Mouse (Mus musculus) MEL (cell line): ENCODE data around the gene Otud7b. TPM values are rescaled to one million over a fixed set of nuclear protein-coding genes. Genes with fewer than 3 reads are reported as not detected.

ENCODE experiments used
- DNase-seq: peaks from one replicate; pipeline ENCODE4 v3.0.0; 2011; ENCODE audit warnings: low read depth, low spot score
- H3K27ac ChIP-seq: 2 replicates; pipeline ENCODE4 v1.5.1; 2012; ENCODE audit warnings: low read depth, mild to moderate bottlenecking, control low read depth, low read length, moderate library complexity; ENCODE audit not compliant: control insufficient read depth
- H3K27me3 ChIP-seq, 2 experiments: fragments of 150-350 bp in 1 of 2; sonication (generic) in 1 of 2; 2 replicates each; pipeline ENCODE4 v1.6.1; 2012; ENCODE audit warnings: low read length in 2 of 2, mild to moderate bottlenecking in 2 of 2, improper control_type of control experiment in 1 of 2, moderate library complexity in 1 of 2; ENCODE audit not compliant: insufficient read depth in 2 of 2, control insufficient read depth in 1 of 2
- H3K36me3 ChIP-seq, 2 experiments: 2 replicates each; pipeline ENCODE4 v1.6.1; 2012 to 2014; ENCODE audit warnings: low read length in 2 of 2, improper control_type of control experiment in 1 of 2, inconsistent platforms in 1 of 2, mild to moderate bottlenecking in 1 of 2; ENCODE audit not compliant: insufficient read depth in 2 of 2, control insufficient read depth in 1 of 2
- H3K4me1 ChIP-seq, 2 experiments: fragments of 150-350 bp in 1 of 2; sonication (generic) in 1 of 2; 2 replicates each; pipeline ENCODE4 v1.6.1; 2012; ENCODE audit warnings: low read length in 2 of 2, improper control_type of control experiment in 1 of 2, mild to moderate bottlenecking in 1 of 2; ENCODE audit not compliant: insufficient read depth in 2 of 2, control insufficient read depth in 1 of 2
- H3K4me3 ChIP-seq, 2 experiments: fragments of 150-350 bp in 1 of 2; sonication (generic) in 1 of 2; 2 replicates each; pipeline ENCODE4 v1.5.1; 2012; ENCODE audit warnings: low read depth in 2 of 2, low read length in 2 of 2, mild to moderate bottlenecking in 2 of 2, moderate library complexity in 2 of 2, control low read depth in 1 of 2, improper control_type of control experiment in 1 of 2; ENCODE audit not compliant: control insufficient read depth in 1 of 2, insufficient read depth in 1 of 2
- H3K79me2 ChIP-seq: 2 replicates; pipeline ENCODE4 v1.6.1; 2012; ENCODE audit warnings: mild to moderate bottlenecking, low read length, moderate library complexity; ENCODE audit not compliant: control insufficient read depth, poor library complexity, insufficient read depth
- H3K9ac ChIP-seq: 2 replicates; pipeline ENCODE4 v1.6.1; 2012; ENCODE audit warnings: low read depth, mild to moderate bottlenecking, control low read depth, low read length, moderate library complexity; ENCODE audit not compliant: control insufficient read depth, poor library complexity, severe bottlenecking
- H3K9me3 ChIP-seq: fragments of 150-350 bp; sonication (generic); replicated peaks from 2 replicates; pipeline ENCODE4 v1.6.1; 2012; ENCODE audit warnings: mild to moderate bottlenecking, low read length, improper control_type of control experiment, moderate library complexity; ENCODE audit not compliant: insufficient read depth
- CHD1 ChIP-seq: IDR thresholded peaks from 2 replicates; pipeline ENCODE4 v1.6.1; 2012; ENCODE audit warnings: low read depth, mild to moderate bottlenecking, inconsistent platforms, low read length, improper control_type of control experiment
- CTCF ChIP-seq, 3 experiments: IDR thresholded peaks in 2 of 3; conservative IDR thresholded peaks in 1 of 3; 2 replicates each; pipeline ENCODE4 v1.5.1; 2011 to 2012; ENCODE audit warnings: low read length in 3 of 3, low read depth in 2 of 3, mild to moderate bottlenecking in 2 of 3, improper control_type of control experiment in 1 of 3, inconsistent platforms in 1 of 3, mixed read lengths in 1 of 3, moderate library complexity in 1 of 3; ENCODE audit not compliant: control insufficient read depth in 1 of 3, insufficient read depth in 1 of 3, poor library complexity in 1 of 3, severe bottlenecking in 1 of 3
- E2F4 ChIP-seq: IDR thresholded peaks from 2 replicates; pipeline ENCODE4 v1.6.1; 2011; ENCODE audit warnings: low read depth, low read length, improper control_type of control experiment, borderline replicate concordance
- EP300 ChIP-seq, 2 experiments: IDR thresholded peaks; 2 replicates each; pipeline ENCODE4 v1.6.1; 2011; ENCODE audit warnings: improper control_type of control experiment in 2 of 2, low read length in 2 of 2, low read depth in 1 of 2, mild to moderate bottlenecking in 1 of 2
- ETS1 ChIP-seq: IDR thresholded peaks from 2 replicates; pipeline ENCODE4 v1.6.1; 2012; ENCODE audit warnings: low read depth, mild to moderate bottlenecking, inconsistent platforms, low read length, improper control_type of control experiment, moderate library complexity
- GATA1 ChIP-seq: IDR thresholded peaks from 2 replicates; pipeline ENCODE4 v1.6.1; 2011; ENCODE audit warnings: low read depth, low read length, improper control_type of control experiment
- JUND ChIP-seq: IDR thresholded peaks from 2 replicates; pipeline ENCODE4 v1.6.1; 2011; ENCODE audit warnings: low read depth, mild to moderate bottlenecking, improper control_type of control experiment, low read length
- MAFK ChIP-seq: IDR thresholded peaks from 2 replicates; pipeline ENCODE4 v1.6.1; 2011; ENCODE audit warnings: low read depth, mild to moderate bottlenecking, low read length, improper control_type of control experiment, borderline replicate concordance
- MAX ChIP-seq: IDR thresholded peaks from 2 replicates; pipeline ENCODE4 v1.6.1; 2011; ENCODE audit warnings: low read length, improper control_type of control experiment
- MAZ ChIP-seq: IDR thresholded peaks from 2 replicates; pipeline ENCODE4 v1.6.1; 2012; ENCODE audit warnings: low read depth, mild to moderate bottlenecking, inconsistent platforms, low read length, improper control_type of control experiment
- MEF2A ChIP-seq: IDR thresholded peaks from 2 replicates; pipeline ENCODE4 v1.6.1; 2014; ENCODE audit warnings: low read depth, mild to moderate bottlenecking, inconsistent platforms, low read length, improper control_type of control experiment; ENCODE audit not compliant: poor library complexity, insufficient replicate concordance, severe bottlenecking; ENCODE audit errors: extremely low read depth
- MXI1 ChIP-seq: IDR thresholded peaks from 2 replicates; pipeline ENCODE4 v1.6.1; 2011; ENCODE audit warnings: mild to moderate bottlenecking, low read depth, low read length, improper control_type of control experiment
- MYC ChIP-seq: IDR thresholded peaks from 2 replicates; pipeline ENCODE4 v1.6.1; 2011; ENCODE audit warnings: low read depth, mild to moderate bottlenecking, low read length, improper control_type of control experiment, moderate library complexity
- NELFE ChIP-seq: IDR thresholded peaks from 2 replicates; pipeline ENCODE4 v1.6.1; 2011; ENCODE audit warnings: low read depth, low read length, improper control_type of control experiment
- POLR2A ChIP-seq, 2 experiments: IDR thresholded peaks; 2 replicates each; pipeline ENCODE4 v1.6.1; 2011 to 2012; ENCODE audit warnings: low read length in 2 of 2, mild to moderate bottlenecking in 2 of 2, control low read depth in 1 of 2, improper control_type of control experiment in 1 of 2, low read depth in 1 of 2, moderate library complexity in 1 of 2; ENCODE audit not compliant: control insufficient read depth in 1 of 2, insufficient read depth in 1 of 2, poor library complexity in 1 of 2
- RAD21 ChIP-seq: IDR thresholded peaks from 2 replicates; pipeline ENCODE4 v1.6.1; 2011; ENCODE audit warnings: mild to moderate bottlenecking, low read depth, low read length, improper control_type of control experiment
- RCOR1 ChIP-seq: IDR thresholded peaks from 2 replicates; pipeline ENCODE4 v1.6.1; 2012; ENCODE audit warnings: low read depth, mild to moderate bottlenecking, inconsistent platforms, low read length, improper control_type of control experiment
- SIN3A ChIP-seq: IDR thresholded peaks from 2 replicates; pipeline ENCODE4 v1.6.1; 2012; ENCODE audit warnings: low read length, improper control_type of control experiment, inconsistent platforms
- TAL1 ChIP-seq: IDR thresholded peaks from 2 replicates; pipeline ENCODE4 v1.6.1; 2012; ENCODE audit warnings: mild to moderate bottlenecking, inconsistent platforms, low read length, moderate library complexity, mixed read lengths
- TCF12 ChIP-seq: IDR thresholded peaks from 2 replicates; pipeline ENCODE4 v1.6.1; 2014; ENCODE audit warnings: low read depth, mild to moderate bottlenecking, inconsistent platforms, low read length, improper control_type of control experiment, moderate library complexity
- UBTF ChIP-seq: IDR thresholded peaks from 2 replicates; pipeline ENCODE4 v1.6.1; 2012; ENCODE audit warnings: low read depth, mild to moderate bottlenecking, inconsistent platforms, low read length, improper control_type of control experiment, moderate library complexity, borderline replicate concordance; ENCODE audit not compliant: insufficient read depth
- ZC3H11A ChIP-seq: IDR thresholded peaks from 2 replicates; pipeline ENCODE4 v1.6.1; 2012; ENCODE audit warnings: low read depth, mild to moderate bottlenecking, inconsistent platforms, low read length, improper control_type of control experiment
- ZMIZ1 ChIP-seq: IDR thresholded peaks from 2 replicates; pipeline ENCODE4 v1.6.1; 2012; ENCODE audit warnings: low read depth, mild to moderate bottlenecking, inconsistent platforms, low read length, improper control_type of control experiment, moderate library complexity
- ZNF384 ChIP-seq: IDR thresholded peaks from 2 replicates; pipeline ENCODE4 v1.6.1; 2012; ENCODE audit warnings: low read depth, mild to moderate bottlenecking, inconsistent platforms, low read length, improper control_type of control experiment
- polyA plus RNA-seq, 2 experiments: library from polyadenylated mRNA; stranded (reverse) in 1 of 2; unstranded in 1 of 2; fragments of >175 nt in 1 of 2; fragments of >200 nt in 1 of 2; gene quantifications; 2 replicates each; pipeline versions ENCODE4 v1.2.1 to v1.2.4; 2012; ENCODE audit warnings: low replicate concordance in 2 of 2, low read depth in 1 of 2; ENCODE audit not compliant: insufficient read length in 2 of 2, insufficient read depth in 1 of 2, missing spikeins in 1 of 2
- total RNA-seq: library from RNA; depleted of rRNA; stranded (reverse); fragments of 300-350 nt; gene quantifications from 2 replicates; pipeline ENCODE4 v1.2.3, GENCODE M21; 2012

Gene Otud7b
- total and polyA plus RNA-seq, 3 experiments = 17.9 to 25.8 (median 24.4) TPM

DNA sequence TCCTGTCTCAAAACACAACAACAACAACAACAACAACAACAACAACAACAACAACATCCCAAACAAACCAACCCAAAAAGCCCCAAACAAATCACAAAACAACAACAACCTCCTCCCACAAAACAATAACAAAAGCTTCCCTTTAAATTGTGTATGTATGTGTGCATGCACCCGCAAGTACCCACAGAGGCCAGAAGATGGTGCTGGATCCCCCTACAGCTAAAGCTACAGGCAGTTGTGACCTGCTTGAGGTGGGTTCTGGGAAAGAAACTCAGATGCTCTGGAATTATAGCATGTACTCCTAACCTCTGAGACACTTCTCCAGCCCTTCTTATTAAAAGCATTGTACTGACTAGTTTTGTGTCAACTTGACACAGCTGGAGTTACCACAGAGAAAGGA, 23.3 kb upstream of the Otud7b start (continued):
- TF ChIP-seq CTCF (IDR thresholded peaks at IDR 0.05 in 2 of 3, conservative IDR thresholded peaks at IDR 0.05 in 1 of 3; ENCODE audit: control insufficient read depth in 1 of 3, insufficient read depth in 1 of 3, low read depth in 2 of 3, low read length in 3 of 3, poor library complexity in 1 of 3, severe bottlenecking in 1 of 3) = peak; percentile 92 to 97 (median 94)
- no peak for TF ChIP-seq MYC

- TF ChIP-seq EP300 (IDR thresholded peaks at IDR 0.05; ENCODE audit: low read depth in 1 of 2, low read length in 2 of 2) (peak; percentile 62 to 83), GATA1 (peak; percentile 89), MAFK (no peak), POLR2A (IDR thresholded peaks at IDR 0.05; ENCODE audit: control insufficient read depth in 1 of 2, insufficient read depth in 1 of 2, low read depth in 1 of 2, low read length in 2 of 2, poor library complexity in 1 of 2) (no peak), SIN3A (no peak; the same call in 1 of the 2 replicates), TCF12 (peak; percentile 88), MEF2A (no peak), MXI1 (no peak), E2F4 (no peak), JUND (no peak), MYC (no peak), ETS1 (peak; percentile 53; the same call in 1 of the 2 replicates), TAL1 (peak; percentile 93), RAD21 (no peak), ZC3H11A (no peak)
- H3K4me3 ChIP-seq = no peak overlapping the region; a peak in 1 of 4 replicates
- H3K4me1 ChIP-seq = peaks cover 16 to 20% of the 10 kb centered on the region in 2 experiments
- H3K79me2 ChIP-seq = no peaks in the 10 kb centered on the region
- peak; percentile 82 for DNase-seq
- H3K9ac ChIP-seq = peak overlapping the region; percentile 9; the same call in 1 of the 2 replicates
- peak overlapping the region; percentile 66 for H3K27ac ChIP-seq
- H3K27me3 ChIP-seq = no peaks in the 10 kb centered on the region
- H3K9me3 ChIP-seq = no peaks in the 10 kb centered on the region
- peaks cover 0 to 25% of the 10 kb centered on the region in 2 experiments; a peak in 2 of 4 replicates for H3K36me3 ChIP-seq
Observed at GRCm38 (mm10) chr3:96081650-96082049, 22.7 kb upstream of the Otud7b start.

GRCm38 (mm10) chr3:96082100-96082499, 22.2 kb upstream of the Otud7b start:
- no peaks in the 10 kb centered on the region for H3K9me3 ChIP-seq
- TF ChIP-seq MAZ (peak; percentile 51), MAFK (no peak), ZMIZ1 (no peak), NELFE (0 out of 2 replicates have a peak, but pooled peaks have one; percentile 23), ZNF384 (peak; percentile 65), MYC (peak; percentile 81), RCOR1 (peak; percentile 27; the same call in 1 of the 2 replicates), CHD1 (0 out of 2 replicates have a peak, but pooled peaks have one; percentile 80), SIN3A (no peak), UBTF (no peak), MAX (peak; percentile 67), ETS1 (no peak)
- TF ChIP-seq, all 39 proteins: peak for 7
- H3K27me3 ChIP-seq = no peaks in the 10 kb centered on the region
- peak overlapping the region; percentile 66 for H3K27ac ChIP-seq
- DNase-seq = no peak
- peak overlapping the region; percentile 26; the same call in 1 of the 2 replicates for H3K9ac ChIP-seq
- peak overlapping the region in 1 of 2 experiments; percentile 41; a peak in 2 of 4 replicates for H3K4me3 ChIP-seq
- no peaks in the 10 kb centered on the region for H3K79me2 ChIP-seq
- peaks cover 16 to 24% of the 10 kb centered on the region in 2 experiments for H3K4me1 ChIP-seq
- peaks cover 0 to 29% of the 10 kb centered on the region in 2 experiments; a peak in 2 of 4 replicates for H3K36me3 ChIP-seq
